Mouse (Mus musculus): ENCODE results near the gene Idnk.
A peak's percentile ranks its signal among the peaks of the same experiment; 100 is the strongest.

DNA sequence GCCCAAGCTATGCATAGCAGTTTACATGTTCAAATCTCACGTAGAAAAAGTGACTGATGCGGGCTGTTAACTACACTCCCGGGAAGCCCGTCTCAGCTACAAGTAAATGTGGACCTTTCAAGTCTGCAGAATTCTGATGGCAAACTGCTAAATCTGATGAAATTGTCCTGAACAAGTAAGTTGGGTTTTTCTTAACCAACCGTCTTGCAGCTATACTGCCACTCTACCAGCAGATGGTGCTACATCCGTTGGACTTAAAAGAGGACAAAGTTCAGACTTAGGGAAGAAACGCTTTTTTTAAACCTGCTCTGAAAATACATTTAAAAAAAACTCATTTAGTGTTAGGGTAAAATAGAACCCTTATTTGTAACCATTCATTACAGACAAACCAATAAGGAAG, 31.3 kb upstream of the Idnk start:
- TF ChIP-seq CTCF (IDR thresholded peaks at IDR 0.05; ENCODE audit: low read depth) (peak; percentile 92), EP300 (IDR thresholded peaks at IDR 0.05; ENCODE audit: low read depth) (peak; percentile 31; the same call in 1 of the 2 replicates)
